Mouse (Mus musculus): ENCODE data around the gene Fbxo28.

Gene Fbxo28

DNA sequence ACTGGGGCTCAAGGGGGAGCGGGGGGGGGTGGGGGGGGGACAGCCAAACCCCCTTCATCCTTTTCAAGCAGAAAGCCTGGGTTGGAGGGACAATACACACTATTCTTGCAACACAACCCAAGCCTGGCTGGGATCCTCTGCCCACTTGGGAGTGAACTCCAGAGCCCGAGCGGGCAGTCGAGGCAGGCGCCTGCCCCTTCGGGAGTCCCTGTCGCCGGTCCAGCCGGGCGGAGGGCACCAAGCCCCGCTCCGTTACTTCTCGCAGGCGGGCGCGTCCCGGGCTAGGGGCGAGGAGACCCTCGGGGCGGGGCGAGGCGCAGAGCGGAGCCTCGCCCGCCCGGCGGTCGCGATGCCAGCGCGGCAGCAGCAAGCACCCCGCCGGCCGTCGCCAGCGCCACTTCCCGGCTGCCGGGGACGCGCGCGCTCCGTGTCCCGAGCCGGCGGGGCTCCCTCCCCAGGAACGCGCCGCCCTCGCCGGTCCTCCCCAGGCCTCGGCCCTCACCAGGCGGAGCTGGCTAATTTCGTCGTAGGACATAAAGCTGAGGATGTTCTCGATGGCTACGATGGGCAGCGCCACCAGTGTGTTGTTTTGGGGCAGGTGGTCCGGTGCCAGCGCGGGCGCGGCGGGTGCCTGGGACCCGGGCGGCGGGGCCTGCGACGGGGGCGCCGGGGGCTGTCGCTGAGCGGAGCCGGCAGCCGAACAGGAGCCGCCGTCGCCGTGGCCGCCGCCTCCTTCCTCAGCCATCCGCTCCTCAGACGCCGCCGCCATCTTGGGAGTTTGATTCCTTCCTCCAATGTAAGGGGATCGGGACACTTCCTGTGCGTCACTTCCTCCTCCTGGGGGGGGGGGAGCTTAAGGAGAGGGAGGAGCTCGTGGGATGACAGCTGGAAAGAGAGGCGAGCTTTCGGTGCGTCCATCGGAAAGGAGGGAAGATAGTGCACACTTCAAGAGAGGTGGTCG, at the start of gene Fbxo28:
Fbxo28 (minus strand) TSS at position 809 of the 961 bp plus-strand sequence.
- in situ Hi-C loops (cut with MboI; ENCODE audit: low sequenced_read_pairs): no loop called here

- in situ Hi-C loops (cut with MboI; ENCODE audit: low sequenced_read_pairs): no loop called here
Measured at GRCm38 (mm10) chr1:182388729-182389128, 47.3 kb upstream of the Fbxo28 start.

GRCm38 (mm10) chr1:182386449-182386848, 45.0 kb upstream of the Fbxo28 start:
- in situ Hi-C loops (cut with MboI; ENCODE audit: low sequenced_read_pairs): no loop called here

DNA sequence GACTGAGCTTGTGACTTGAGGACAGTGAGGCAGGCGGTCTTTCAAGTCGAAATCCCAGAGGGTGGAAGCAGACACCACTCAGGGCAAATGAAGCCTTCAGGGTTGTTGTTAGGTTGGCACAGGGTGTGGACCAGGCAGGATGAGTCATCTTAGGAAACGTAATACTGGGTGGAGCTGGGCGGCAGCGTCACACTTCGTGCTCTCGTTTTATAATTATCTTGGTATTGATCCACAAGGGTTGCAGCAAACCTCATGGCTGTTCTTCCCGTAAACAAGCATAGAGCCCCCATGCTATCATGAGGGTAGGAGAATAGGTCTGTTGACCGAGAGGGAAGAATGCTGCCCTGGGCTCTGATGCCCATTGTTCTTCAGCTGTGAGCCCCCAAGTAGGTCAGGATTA, 41.7 kb upstream of the Fbxo28 start:
- in situ Hi-C loops (cut with MboI; ENCODE audit: low sequenced_read_pairs): no loop called here

DNA sequence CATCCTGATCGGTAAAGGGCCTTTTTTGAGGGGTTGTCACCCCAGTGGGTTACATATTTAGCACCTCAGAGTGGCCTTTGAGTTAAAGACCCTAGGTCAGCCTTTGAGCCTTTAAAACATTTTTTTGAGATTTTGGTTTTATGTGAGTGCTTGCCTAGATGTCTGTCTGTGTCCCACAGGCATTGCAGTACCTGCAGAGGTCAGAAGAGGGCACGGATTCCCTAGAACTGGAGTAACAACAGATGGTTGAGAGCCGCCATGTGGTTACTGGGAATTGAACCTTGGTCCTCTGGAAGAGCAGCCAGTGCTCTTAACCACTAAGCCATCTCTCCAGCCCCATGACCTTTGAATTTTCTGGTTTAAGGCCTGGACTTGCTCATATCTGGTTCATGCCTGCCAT, 39.9 kb upstream of the Fbxo28 start:
- in situ Hi-C loops (cut with MboI; ENCODE audit: low sequenced_read_pairs): no loop called here

DNA sequence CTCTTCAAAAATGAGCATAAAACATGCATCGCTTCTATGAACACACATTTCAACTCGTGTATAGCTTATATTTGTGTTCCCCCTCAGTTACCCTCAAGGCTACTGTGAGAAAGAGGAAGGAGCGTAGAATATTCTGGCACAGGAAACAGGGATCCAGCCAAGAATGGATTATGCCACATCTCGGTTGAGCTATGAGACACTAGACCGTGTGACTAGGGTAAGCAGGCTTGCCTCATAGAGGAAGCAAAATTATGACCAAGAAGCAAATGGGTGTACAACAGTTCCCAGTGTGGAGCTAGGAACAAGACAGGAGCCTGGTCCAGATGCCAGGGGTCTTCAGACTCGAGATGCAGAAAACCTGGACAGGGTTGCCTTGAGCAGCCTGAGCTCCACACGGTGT, 39.3 kb upstream of the Fbxo28 start:
- in situ Hi-C loops (cut with MboI; ENCODE audit: low sequenced_read_pairs): no loop called here

- in situ Hi-C loops (cut with MboI; ENCODE audit: low sequenced_read_pairs): no loop called here
Measured at GRCm38 (mm10) chr1:182378876-182379275, 37.4 kb upstream of the Fbxo28 start.

DNA sequence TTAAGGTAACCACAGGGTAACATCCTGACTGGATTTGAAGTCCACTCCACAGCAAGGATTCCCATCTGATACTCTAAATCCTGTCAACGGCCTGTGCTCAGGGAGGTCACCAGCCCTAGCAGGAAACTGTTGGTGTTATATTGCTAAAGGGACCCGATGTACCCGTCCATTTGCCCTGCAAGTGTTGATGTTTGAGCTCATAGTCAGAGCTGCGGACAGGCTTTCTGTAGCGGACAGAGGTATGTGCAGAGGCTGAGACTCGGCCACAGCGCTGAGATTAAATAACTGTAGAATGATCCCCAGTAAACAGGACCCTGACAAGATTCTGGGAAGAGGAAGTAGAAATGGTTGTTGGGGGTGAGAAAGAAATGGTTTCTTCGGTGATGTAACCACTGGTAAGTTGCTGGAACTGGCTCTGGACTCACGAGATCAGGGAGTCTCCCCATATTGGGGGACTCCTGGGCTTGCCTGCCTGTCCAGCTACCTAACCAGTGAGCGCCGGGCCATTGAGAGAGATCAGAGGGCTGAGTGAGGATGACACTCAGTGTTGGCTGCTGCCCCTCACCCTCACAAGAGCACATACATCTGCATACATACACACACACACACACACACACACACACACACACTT, 36.9 kb upstream of the Fbxo28 start:
- in situ Hi-C loops (cut with MboI; ENCODE audit: low sequenced_read_pairs): no loop called here

DNA sequence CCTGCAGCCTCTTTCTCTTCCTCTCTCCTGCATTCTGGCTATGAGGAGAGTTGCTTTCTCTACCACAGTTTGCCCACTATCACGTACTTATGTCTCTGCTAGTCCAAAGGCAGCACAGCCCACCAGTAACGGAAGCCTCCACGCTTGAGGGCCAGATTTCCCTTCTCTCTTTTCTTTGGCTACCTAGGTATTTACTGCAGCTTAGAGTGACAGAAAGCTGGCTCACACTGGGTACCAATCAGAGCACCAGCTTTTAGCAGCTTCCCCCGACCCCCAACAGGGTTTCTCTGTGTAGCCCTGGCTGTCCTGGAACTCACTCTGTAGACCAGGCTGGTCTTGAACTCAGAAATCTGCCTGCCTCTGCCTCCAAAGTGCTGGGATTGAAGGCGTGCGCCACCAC, 36.1 kb upstream of the Fbxo28 start:
- in situ Hi-C loops (cut with MboI; ENCODE audit: low sequenced_read_pairs): no loop called here

- in situ Hi-C loops (cut with MboI; ENCODE audit: low sequenced_read_pairs): no loop called here
Measured at GRCm38 (mm10) chr1:182376826-182377225, 35.4 kb upstream of the Fbxo28 start.

DNA sequence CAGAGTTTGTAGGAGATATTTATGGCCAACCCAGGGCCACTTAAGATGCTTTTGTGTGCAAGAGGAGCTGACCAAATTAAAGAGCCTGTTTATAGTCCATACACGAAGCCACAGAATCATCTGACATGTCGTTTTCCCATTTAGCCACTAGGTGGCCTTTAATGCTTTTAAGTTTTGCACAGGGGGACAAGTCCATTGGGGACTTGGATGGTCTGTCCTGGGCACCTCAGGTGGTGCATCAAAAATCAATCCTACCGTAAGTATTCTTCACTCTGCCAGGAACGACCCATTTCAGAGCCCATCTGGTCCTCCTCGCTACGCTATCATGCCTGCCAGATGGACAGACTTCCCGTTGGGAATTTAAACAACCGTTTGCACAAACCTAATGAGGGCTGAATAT, 34.8 kb upstream of the Fbxo28 start:
- in situ Hi-C loops (cut with MboI; ENCODE audit: low sequenced_read_pairs): no loop called here

- in situ Hi-C loops (cut with MboI; ENCODE audit: low sequenced_read_pairs): no loop called here
Measured at GRCm38 (mm10) chr1:182371891-182372290, 30.5 kb upstream of the Fbxo28 start.

DNA sequence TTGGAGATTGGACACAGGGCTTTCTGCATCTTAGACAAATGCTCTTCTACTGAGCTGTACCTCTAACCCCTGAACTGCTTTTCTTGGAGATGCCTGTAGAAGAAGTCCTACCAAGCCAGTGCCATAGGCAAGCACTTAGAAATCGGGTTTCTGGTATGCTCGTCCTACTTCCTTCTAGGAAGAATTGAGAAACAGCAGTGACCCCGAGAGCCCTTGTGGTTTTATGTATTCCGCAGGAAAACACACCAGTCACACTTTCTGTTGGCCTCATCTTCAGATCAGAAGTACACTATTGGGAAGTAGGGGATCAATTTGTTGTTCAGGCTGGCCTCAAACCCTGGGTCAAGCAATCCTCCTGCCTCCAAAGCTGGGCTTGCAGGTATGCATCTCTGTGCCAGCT, 28.0 kb upstream of the Fbxo28 start:
- in situ Hi-C loops (cut with MboI; ENCODE audit: low sequenced_read_pairs): no loop called here

DNA sequence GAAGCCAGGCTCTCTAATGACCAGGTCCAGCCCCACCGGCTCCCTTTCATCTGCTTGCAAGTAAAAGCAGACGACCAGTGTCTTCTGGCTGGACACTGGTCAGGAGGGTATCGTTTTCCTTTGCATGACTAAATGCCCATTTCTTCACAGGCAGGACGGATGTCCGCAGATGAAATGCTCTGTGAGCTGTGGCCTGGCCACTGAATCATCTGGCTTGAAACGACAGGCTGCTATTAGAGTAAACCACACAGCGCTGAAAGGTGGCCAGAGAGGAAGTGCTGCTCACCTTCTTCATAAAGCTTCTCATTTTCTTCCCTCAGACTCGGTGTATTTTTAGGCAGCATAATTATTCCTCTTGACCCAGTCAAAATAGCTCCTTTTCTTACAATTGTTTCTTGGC, 27.4 kb upstream of the Fbxo28 start:
- in situ Hi-C loops (cut with MboI; ENCODE audit: low sequenced_read_pairs): no loop called here

DNA sequence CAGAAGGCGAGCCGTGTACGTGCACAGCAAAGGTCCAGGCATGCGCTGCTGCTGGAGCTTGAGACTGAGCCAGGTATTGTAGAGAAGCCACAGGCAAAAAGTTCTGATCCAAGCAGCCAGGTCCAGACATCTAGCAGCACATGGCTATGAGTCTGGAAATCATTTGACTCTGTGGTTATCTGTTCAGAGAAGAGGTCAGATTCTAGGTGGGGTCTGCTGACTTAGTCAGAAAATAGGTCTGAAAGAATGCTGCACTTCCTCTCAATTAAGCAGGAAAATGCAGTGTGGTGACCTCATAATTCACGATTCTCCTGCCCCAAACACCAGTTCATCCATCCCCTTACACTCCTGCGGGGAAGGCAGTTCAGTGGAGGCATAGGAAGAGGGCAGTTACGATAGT, 26.9 kb upstream of the Fbxo28 start:
- in situ Hi-C loops (cut with MboI; ENCODE audit: low sequenced_read_pairs): no loop called here

GRCm38 (mm10) chr1:182363683-182364404, 22.4 kb upstream of the Fbxo28 start:
- in situ Hi-C loops (cut with MboI; ENCODE audit: low sequenced_read_pairs): no loop called here

DNA sequence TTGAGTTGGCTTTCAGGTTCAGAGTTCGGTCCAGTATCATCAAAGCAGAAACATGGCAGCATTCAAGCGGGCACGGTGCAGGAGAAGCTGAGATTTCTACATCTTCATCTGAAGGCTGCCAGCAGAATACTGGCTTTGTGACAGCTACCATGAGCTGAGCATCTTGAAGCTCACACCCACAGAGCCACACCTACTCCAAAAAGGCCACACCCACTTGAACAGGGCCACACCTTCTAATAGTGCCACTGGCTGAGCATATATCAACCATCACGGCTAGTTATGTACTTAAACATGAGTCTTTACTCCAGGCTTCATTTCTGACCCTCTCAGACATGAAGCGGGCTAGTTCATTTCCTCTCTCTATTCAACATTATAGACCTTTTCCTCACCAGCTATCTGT, 21.3 kb upstream of the Fbxo28 start:
- in situ Hi-C loops (cut with MboI; ENCODE audit: low sequenced_read_pairs): no loop called here

GRCm38 (mm10) chr1:182358133-182358532, 16.7 kb upstream of the Fbxo28 start:
- in situ Hi-C loops (cut with MboI; ENCODE audit: low sequenced_read_pairs): no loop called here

DNA sequence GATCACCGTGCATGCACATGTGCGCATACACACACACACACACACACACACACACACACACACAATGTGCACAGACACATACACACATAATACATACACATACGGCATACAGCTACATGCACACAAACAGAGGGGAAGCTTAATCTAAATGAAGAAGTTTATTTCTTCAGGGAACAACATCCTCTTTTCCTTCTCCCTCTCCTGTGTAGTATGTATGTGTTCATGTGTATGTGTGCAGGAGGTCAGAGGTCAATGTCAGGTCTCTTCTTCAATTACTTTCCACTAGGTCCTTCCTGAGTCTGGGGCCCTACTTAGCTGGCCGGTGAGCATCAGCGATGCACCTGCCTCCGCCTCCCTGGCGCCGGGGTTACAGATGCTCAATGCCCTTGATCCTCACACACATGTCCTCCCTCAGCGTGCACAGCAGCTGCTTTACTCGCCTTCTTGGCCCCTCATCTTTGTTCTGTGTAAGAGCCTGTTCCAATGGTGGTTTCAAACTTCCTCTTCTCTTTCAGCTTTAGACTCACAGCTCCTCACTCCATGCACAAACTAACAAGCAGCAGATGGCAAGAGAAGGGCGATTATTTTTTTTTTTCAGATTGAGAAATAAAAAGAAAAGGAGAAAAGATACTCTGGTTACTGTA, 13.2 kb upstream of the Fbxo28 start:
- in situ Hi-C loops (cut with MboI; ENCODE audit: low sequenced_read_pairs): no loop called here

DNA sequence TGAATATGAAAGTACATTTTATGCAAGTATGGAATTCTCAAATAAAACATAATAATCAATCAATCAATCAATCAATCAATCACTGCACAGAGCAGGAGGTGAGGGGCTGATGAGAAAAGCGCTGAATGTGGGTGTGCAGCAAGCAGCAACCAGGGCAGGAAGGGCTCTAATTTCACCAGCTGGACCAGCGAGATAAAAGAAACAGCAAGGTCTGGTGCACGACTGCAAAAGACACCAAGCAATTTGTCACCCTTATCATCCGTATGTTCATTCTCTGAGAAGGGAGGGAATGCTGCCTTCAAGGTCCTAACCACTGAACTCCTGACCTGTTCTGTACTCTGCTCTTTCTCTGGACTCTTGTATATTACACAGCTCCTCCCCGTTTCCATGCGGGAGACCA, 8.1 kb upstream of the Fbxo28 start:
- in situ Hi-C loops (cut with MboI; ENCODE audit: low sequenced_read_pairs): no loop called here

GRCm38 (mm10) chr1:182346491-182346890, 5.1 kb upstream of the Fbxo28 start:
- in situ Hi-C loops (cut with MboI; ENCODE audit: low sequenced_read_pairs): no loop called here
